In the genomic region with DNA sequence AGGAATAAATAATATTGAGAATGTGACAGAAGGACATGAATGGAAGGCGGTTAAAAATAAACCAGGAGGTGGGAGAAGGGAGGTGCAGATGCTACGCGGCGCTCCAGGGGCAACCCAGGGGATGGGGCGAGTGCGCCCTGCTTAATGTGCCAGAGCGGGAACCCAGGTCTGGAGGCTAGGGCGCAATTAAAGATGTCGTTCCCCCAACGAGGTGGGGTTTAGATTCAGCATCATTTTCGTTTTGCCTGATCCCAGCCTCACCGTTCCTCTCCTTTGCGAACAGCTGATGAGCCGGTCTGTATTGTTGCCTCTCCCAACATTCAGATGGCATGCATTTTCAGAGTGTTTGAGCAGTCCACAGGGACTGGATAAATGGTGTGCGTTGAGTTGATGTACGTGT, we compare ENCODE assay signal across 8 mouse cellular contexts. TPM values are rescaled to one million over a fixed set of nuclear protein-coding genes. Genes with fewer than 3 reads are reported as not detected.
DNase-seq lines count a peak whose midpoint lies in the region; ATAC-seq and TF ChIP-seq lines count a peak whose summit lies in the region.

No protein-coding gene starts in this region.

- no peak for TF ChIP-seq CTCF in olfactory bulb, adult 2 months (IDR thresholded peaks at IDR 0.05; ENCODE audit: insufficient read depth, low read depth, low read length)

- peak; percentile 32 to 34 for DNase-seq in cerebellum, postnatal 10 days
- DNase-seq in cerebellum, adult 8-10 months: no peak
- DNase-seq in right cerebral cortex, adult 18-20 months: peak; percentile 43
- no peak for DNase-seq in right cerebral cortex, postnatal 25 days
- DNase-seq in layer of hippocampus, postnatal 10 days (ENCODE audit: low spot score in 2 of 2): peak; percentile 39 to 49
- DNase-seq in lung, adult 18-20 months: no peak

- peaks cover 17% of the 10 kb centered on the region for H3K4me1 ChIP-seq in olfactory bulb, adult 2 months (ENCODE audit: control insufficient read depth, insufficient read depth, low read length)

- peak overlapping the region; percentile 55 for H3K4me3 ChIP-seq in olfactory bulb, adult 2 months (ENCODE audit: insufficient read depth, low read depth, low read length)

- TF ChIP-seq POLR2A in olfactory bulb, adult 2 months (IDR thresholded peaks at IDR 0.05; ENCODE audit: insufficient read depth, low read depth, low read length): no peak

- 2% methylated on average over 16 of the region's 16 CpGs for WGBS in olfactory bulb, adult 2 months

- peak overlapping the region; percentile 52 for H3K27ac ChIP-seq in olfactory bulb, adult 2 months (ENCODE audit: insufficient read depth, low read depth, low read length)

- no peak for ATAC-seq in granulocyte monocyte progenitor cell, adult 5-6 weeks (replicated peaks; ENCODE audit: poor library complexity, severe bottlenecking)

RNA-seq across cellular contexts. Expression of gene Kcna4, which starts 0.7 kb away (rescaled TPM):
- total RNA-seq in layer of hippocampus, postnatal 10 days (2021): 10 to 100 TPM; 38.5 to 46.7 TPM
- polyA plus RNA-seq in olfactory bulb, adult 2 months (2012; ENCODE audit: insufficient read depth, insufficient read length, low replicate concordance, missing spikeins): not detected in 2 replicates
- not detected in 2 replicates for total RNA-seq in granulocyte monocyte progenitor cell, adult 5-6 weeks (2014; fragmentation: Nextera tagmentation)
- not detected in 2 replicates for total RNA-seq in granulocyte monocyte progenitor cell, adult 5-6 weeks (2017)

Comparison
In these comparisons a context has a peak if more than half of its experiments do, and no peak if none do; other contexts are left out.
1. DNase-seq: peak in cerebellum, postnatal 10 days (2 of 2), right cerebral cortex, adult 18-20 months (single experiment) and layer of hippocampus, postnatal 10 days (2 of 2); none in cerebellum, adult 8-10 months (single experiment), right cerebral cortex, postnatal 25 days (single experiment) and lung, adult 18-20 months (0 of 2).
2. RNA of gene Kcna4, which starts 0.7 kb away (total RNA-seq): 38.5 to 46.7 TPM in layer of hippocampus, postnatal 10 days; not detected in granulocyte monocyte progenitor cell, adult 5-6 weeks; every median in the first group is over 10 times any median in the second.